Comparison of ENCODE assay signal across 8 mouse cellular contexts in the genomic region with DNA sequence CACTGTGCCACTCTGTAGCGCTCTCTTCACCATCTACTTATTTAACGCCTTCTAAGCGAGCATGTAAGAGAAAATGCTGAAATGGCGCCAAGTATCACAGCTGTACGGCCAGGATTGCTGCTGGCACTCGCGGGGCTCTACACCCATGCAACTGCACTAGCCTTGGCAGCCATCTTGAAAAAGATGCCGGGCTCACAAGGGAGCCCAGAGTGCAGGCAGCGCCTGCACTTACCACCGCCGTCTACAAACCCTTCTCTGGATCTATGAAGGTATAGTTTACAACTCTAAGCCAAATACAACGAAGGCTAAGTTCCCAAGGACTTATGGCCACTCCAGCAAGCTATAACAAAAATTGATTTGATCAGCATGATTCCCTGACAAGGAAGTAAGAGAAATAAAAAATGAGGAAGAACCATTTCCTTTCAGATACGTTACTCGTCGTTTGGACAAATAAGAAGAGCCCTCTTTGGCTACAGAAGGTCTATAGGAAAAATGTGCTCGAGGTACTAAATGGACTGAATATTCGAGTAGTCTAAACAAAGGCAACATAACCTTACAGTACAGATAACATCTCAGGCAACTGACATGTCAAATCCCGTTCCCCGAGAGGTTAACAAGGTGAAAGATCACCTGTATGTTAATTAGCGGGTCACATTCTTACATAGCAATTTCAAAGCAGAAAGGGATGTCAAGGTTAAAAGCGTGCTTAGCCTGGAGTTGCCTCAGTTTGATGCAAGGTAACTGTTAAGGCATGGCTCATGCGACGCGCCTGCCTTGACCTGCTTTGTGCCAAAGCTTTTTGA. TPM values are rescaled to one million over a fixed set of nuclear protein-coding genes. Genes with fewer than 3 reads are reported as not detected.
DNase-seq lines count a peak whose midpoint lies in the region; ATAC-seq and TF ChIP-seq lines count a peak whose summit lies in the region.

No protein-coding gene starts in this region.

- H3K36me3 ChIP-seq in heart, embryonic 12.5 days, result peaks cover 21% of the 10 kb centered on the region
- H3K36me3 ChIP-seq in kidney, embryonic 15.5 days, result peaks cover 27% of the 10 kb centered on the region
- peaks cover 36% of the 10 kb centered on the region for H3K36me3 ChIP-seq in liver, embryonic 13.5 days
- 0 out of 2 replicates have a peak, but pooled peaks cover 4% of the 10 kb centered on the region for H3K36me3 ChIP-seq in stomach, embryonic 16.5 days (ENCODE audit: control insufficient read depth, insufficient read depth, low read length)

- peak; percentile 72 for DNase-seq in CD4-positive helper T cell, adult 2 months (ENCODE audit: low read depth, low spot score)
- peak; percentile 88 for DNase-seq in brain, embryonic 14.5 days (ENCODE audit: low read depth)
- DNase-seq in liver, embryonic 13.5 days, result peak; percentile 35
- peak; percentile 65 for DNase-seq in naive thymus-derived CD4-positive, alpha-beta T cell, adult 2 months (ENCODE audit: low read depth)

- WGBS in heart, embryonic 12.5 days, result under 1% methylated on average over 24 of the region's 24 CpGs
- 1% methylated on average over 24 of the region's 24 CpGs for WGBS in kidney, embryonic 15.5 days
- WGBS in liver, embryonic 13.5 days (ENCODE audit: insufficient replicate concordance), result under 1% methylated on average over 24 of the region's 24 CpGs
- WGBS in stomach, embryonic 16.5 days, result under 1% methylated on average over 24 of the region's 24 CpGs

- peak overlapping the region; percentile 95 for H3K4me3 ChIP-seq in heart, embryonic 12.5 days
- peak overlapping the region; percentile 58 for H3K4me3 ChIP-seq in kidney, embryonic 15.5 days (replicated peaks)
- peak overlapping the region; percentile 91 for H3K4me3 ChIP-seq in liver, embryonic 13.5 days (replicated peaks)
- peak overlapping the region; percentile 71 for H3K4me3 ChIP-seq in stomach, embryonic 16.5 days (replicated peaks; ENCODE audit: low read length)

- H3K9ac ChIP-seq in heart, embryonic 12.5 days, result peak overlapping the region; percentile 95
- H3K9ac ChIP-seq in kidney, embryonic 15.5 days, result peak overlapping the region; percentile 84
- peak overlapping the region; percentile 93 for H3K9ac ChIP-seq in liver, embryonic 13.5 days
- H3K9ac ChIP-seq in stomach, embryonic 16.5 days (ENCODE audit: low read length), result peak overlapping the region; percentile 84

- peak overlapping the region; percentile 89 for H3K4me2 ChIP-seq in heart, embryonic 12.5 days
- peak overlapping the region; percentile 72 for H3K4me2 ChIP-seq in kidney, embryonic 15.5 days
- peak overlapping the region; percentile 93 for H3K4me2 ChIP-seq in liver, embryonic 13.5 days
- H3K4me2 ChIP-seq in stomach, embryonic 16.5 days (ENCODE audit: low read depth, low read length), result peak overlapping the region; percentile 61

- no peak for TF ChIP-seq CTCF in brain, embryonic 14.5 days (IDR thresholded peaks at IDR 0.05; ENCODE audit: borderline replicate concordance, extremely low read depth, insufficient read depth, insufficient read length)

- H3K27me3 ChIP-seq in heart, embryonic 12.5 days (replicated peaks), result no peaks in the 10 kb centered on the region
- H3K27me3 ChIP-seq in kidney, embryonic 15.5 days, result no peaks in the 10 kb centered on the region
- H3K27me3 ChIP-seq in liver, embryonic 13.5 days, result no peaks in the 10 kb centered on the region
- H3K27me3 ChIP-seq in stomach, embryonic 16.5 days (ENCODE audit: control insufficient read depth, insufficient read depth, low read length), result no peaks in the 10 kb centered on the region

- peaks cover 32% of the 10 kb centered on the region for H3K4me1 ChIP-seq in heart, embryonic 12.5 days (replicated peaks)
- H3K4me1 ChIP-seq in kidney, embryonic 15.5 days, result peaks cover 36% of the 10 kb centered on the region
- H3K4me1 ChIP-seq in liver, embryonic 13.5 days (replicated peaks), result peaks cover 52% of the 10 kb centered on the region
- H3K4me1 ChIP-seq in stomach, embryonic 16.5 days (ENCODE audit: control insufficient read depth, insufficient read depth, low read length), result peaks cover 18% of the 10 kb centered on the region

- peak overlapping the region; percentile 91; the same call in 1 of the 2 replicates for H3K27ac ChIP-seq in heart, embryonic 12.5 days (ENCODE audit: poor library complexity, severe bottlenecking)
- peak overlapping the region; percentile 96 for H3K27ac ChIP-seq in kidney, embryonic 15.5 days
- peak overlapping the region; percentile 80 for H3K27ac ChIP-seq in liver, embryonic 13.5 days
- peak overlapping the region; percentile 79 for H3K27ac ChIP-seq in stomach, embryonic 16.5 days (ENCODE audit: low read length)

- no peaks in the 10 kb centered on the region for H3K9me3 ChIP-seq in heart, embryonic 12.5 days (replicated peaks)
- H3K9me3 ChIP-seq in kidney, embryonic 15.5 days (replicated peaks), result no peaks in the 10 kb centered on the region
- no peaks in the 10 kb centered on the region for H3K9me3 ChIP-seq in liver, embryonic 13.5 days (replicated peaks)
- H3K9me3 ChIP-seq in stomach, embryonic 16.5 days (replicated peaks; ENCODE audit: control insufficient read depth, low read length), result no peaks in the 10 kb centered on the region

- TF ChIP-seq POLR2A in brain, embryonic 14.5 days (IDR thresholded peaks at IDR 0.05; ENCODE audit: borderline replicate concordance, extremely low read depth, insufficient read depth, insufficient read length, poor library complexity, severe bottlenecking), result no peak

- ATAC-seq in erythroid progenitor cell, adult 5-6 weeks (replicated peaks; ENCODE audit: low FRiP score, poor library complexity, severe bottlenecking), result peak; percentile 66
- ATAC-seq in heart, embryonic 12.5 days (ENCODE audit: insufficient number of reproducible peaks, low FRiP score), result no peak
- ATAC-seq in kidney, embryonic 15.5 days (replicated peaks; ENCODE audit: low FRiP score), result no peak
- ATAC-seq in liver, embryonic 13.5 days (ENCODE audit: low read depth), result no peak
- ATAC-seq in stomach, embryonic 16.5 days (ENCODE audit: insufficient read depth, low FRiP score), result no peak

RNA-seq across cellular contexts. Expression of a gene that starts 1.4 kb away (rescaled TPM):
- polyA plus RNA-seq in brain, embryonic 14.5 days (2012; rRNA removed), result 613 and 886 TPM in 2 replicates
- total RNA-seq in erythroid progenitor cell, adult 5-6 weeks (2015; ENCODE audit: low replicate concordance), result 250 and 267 TPM in 2 replicates
- 172 and 193 TPM in 2 replicates for total RNA-seq in erythroid progenitor cell, adult 5-6 weeks (2017; ENCODE audit: low replicate concordance)
- 851 and 903 TPM in 2 replicates for polyA plus RNA-seq in heart, embryonic 12.5 days (2016; fragmentation: Nextera tagmentation; extraction: Ambion mirVana)
- polyA plus RNA-seq in kidney, embryonic 15.5 days (2015; fragmentation: Nextera tagmentation; extraction: Ambion mirVana), result 680 and 703 TPM in 2 replicates
- polyA plus RNA-seq in liver, embryonic 13.5 days (2015; fragmentation: Nextera tagmentation; extraction: Ambion mirVana), result 342 and 392 TPM in 2 replicates
- polyA plus RNA-seq in stomach, embryonic 16.5 days (2015; fragmentation: Nextera tagmentation; extraction: Ambion mirVana), result 279 and 346 TPM in 2 replicates

RNA-seq across cellular contexts. Expression of a gene that starts 27.4 kb away (rescaled TPM):
- polyA plus RNA-seq in brain, embryonic 14.5 days (2012; rRNA removed), result 48.0 and 73.7 TPM in 2 replicates
- total RNA-seq in erythroid progenitor cell, adult 5-6 weeks (2015; ENCODE audit: low replicate concordance), result 59.5 and 78.9 TPM in 2 replicates
- total RNA-seq in erythroid progenitor cell, adult 5-6 weeks (2017; ENCODE audit: low replicate concordance), result 19.3 and 43.4 TPM in 2 replicates
- 58.1 and 58.5 TPM in 2 replicates for polyA plus RNA-seq in heart, embryonic 12.5 days (2016; fragmentation: Nextera tagmentation; extraction: Ambion mirVana)
- 102 and 115 TPM in 2 replicates for polyA plus RNA-seq in kidney, embryonic 15.5 days (2015; fragmentation: Nextera tagmentation; extraction: Ambion mirVana)
- polyA plus RNA-seq in liver, embryonic 13.5 days (2015; fragmentation: Nextera tagmentation; extraction: Ambion mirVana), result 87.9 and 92.5 TPM in 2 replicates
- 62.8 and 70.6 TPM in 2 replicates for polyA plus RNA-seq in stomach, embryonic 16.5 days (2015; fragmentation: Nextera tagmentation; extraction: Ambion mirVana)

RNA-seq across cellular contexts. Expression of a gene that starts 37.8 kb away (rescaled TPM):
- polyA plus RNA-seq in brain, embryonic 14.5 days (2012; rRNA removed), result 0.87 and 2.2 TPM in 2 replicates
- not detected in 2 replicates for total RNA-seq in erythroid progenitor cell, adult 5-6 weeks (2015; ENCODE audit: low replicate concordance)
- total RNA-seq in erythroid progenitor cell, adult 5-6 weeks (2017; ENCODE audit: low replicate concordance), result not detected in 2 replicates
- not detected in 2 replicates for polyA plus RNA-seq in heart, embryonic 12.5 days (2016; fragmentation: Nextera tagmentation; extraction: Ambion mirVana)
- polyA plus RNA-seq in kidney, embryonic 15.5 days (2015; fragmentation: Nextera tagmentation; extraction: Ambion mirVana), result 13.3 TPM in 2 replicates
- polyA plus RNA-seq in liver, embryonic 13.5 days (2015; fragmentation: Nextera tagmentation; extraction: Ambion mirVana), result not detected in 2 replicates
- 0.10 and 0.27 TPM in 2 replicates for polyA plus RNA-seq in stomach, embryonic 16.5 days (2015; fragmentation: Nextera tagmentation; extraction: Ambion mirVana)

Comparison
In these comparisons a context has a peak if more than half of its experiments do, and no peak if none do; other contexts are left out.
1. DNase-seq: peak in every context shown above with its lines; median percentile 88 in brain, embryonic 14.5 days; 72 in CD4-positive helper T cell, adult 2 months; 65 in naive thymus-derived CD4-positive, alpha-beta T cell, adult 2 months; 35 in liver, embryonic 13.5 days.